9 mouse cellular contexts compared by ENCODE assay signal in the genomic region with DNA sequence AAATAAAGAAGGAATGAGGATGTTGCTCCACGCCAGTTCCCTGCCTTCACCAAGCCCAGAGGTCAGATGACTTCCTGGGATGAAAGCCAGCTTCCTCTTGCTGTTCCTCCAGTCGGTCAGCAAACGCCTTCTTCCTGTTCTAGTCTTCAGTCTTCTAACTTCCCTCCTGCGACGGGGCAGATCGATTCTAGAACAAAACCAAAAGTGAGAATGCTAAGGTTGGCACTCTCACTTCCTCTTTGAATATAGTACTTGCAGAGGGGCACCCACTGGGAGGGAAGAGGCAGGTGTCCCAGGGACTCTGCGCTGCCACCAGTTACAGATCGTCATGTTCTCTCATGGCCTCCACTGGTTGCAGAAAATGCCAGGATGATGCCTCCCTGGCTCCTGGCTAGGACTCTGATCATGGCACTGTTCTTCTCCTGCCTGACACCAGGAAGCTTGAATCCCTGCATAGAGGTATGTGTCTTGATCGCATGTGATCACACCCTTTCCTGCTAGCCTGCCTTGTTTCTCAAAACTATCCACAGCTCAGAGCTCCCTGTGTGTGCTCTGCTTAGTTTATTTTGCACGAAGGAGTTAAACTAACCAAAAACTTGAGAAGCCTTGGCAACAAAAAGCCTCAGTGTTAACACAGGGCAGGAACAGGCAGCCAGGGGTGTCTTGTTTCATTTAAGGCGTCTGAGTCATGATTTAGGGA. TPM values are rescaled to one million over a fixed set of nuclear protein-coding genes. Genes with fewer than 3 reads are reported as not detected.
DNase-seq lines count a peak whose midpoint lies in the region; ATAC-seq and TF ChIP-seq lines count a peak whose summit lies in the region.
"Had no signal": no experiment of that assay in that cellular context is flagged by ENCODE, and none has a peak within 500 bp of the region (broad histone marks: within the 10 kb centered on the region; RNA-seq: fewer than 3 reads in every experiment).

A gene (plus strand): TSS at position 122 of the 700 bp plus-strand sequence.

- no peaks in the 10 kb centered on the region for H3K9me3 ChIP-seq in midbrain, postnatal 0 days (ENCODE audit: low read length)
- H3K9me3 ChIP-seq: midbrain, embryonic 12.5 days had no signal

- no peak for TF ChIP-seq CTCF in left cerebral cortex, adult 2 months (IDR thresholded peaks at IDR 0.05)
- TF ChIP-seq CTCF in midbrain, postnatal 0 days (IDR thresholded peaks at IDR 0.05): no peak

- H3K36me3 ChIP-seq in splenic B cell, adult 2 months (ENCODE audit: control insufficient read depth, insufficient read depth, low read length, poor library complexity, severe bottlenecking): no peaks in the 10 kb centered on the region
- H3K36me3 ChIP-seq in midbrain, postnatal 0 days (ENCODE audit: insufficient read depth, low read length): no peaks in the 10 kb centered on the region
- H3K36me3 ChIP-seq: midbrain, embryonic 12.5 days had no signal

- intact Hi-C loops in left cerebral cortex, adult 2 months (cut with DNase I): no loop called here

- no peaks in the 10 kb centered on the region for H3K27me3 ChIP-seq in splenic B cell, adult 2 months (ENCODE audit: control insufficient read depth, insufficient read depth, low read length, poor library complexity, severe bottlenecking)
- H3K27me3 ChIP-seq in midbrain, postnatal 0 days (ENCODE audit: insufficient read depth, low read length): no peaks in the 10 kb centered on the region
- H3K27me3 ChIP-seq: midbrain, embryonic 12.5 days had no signal

- no peak for ATAC-seq in midbrain, postnatal 0 days (ENCODE audit: low FRiP score)

- DNase-seq in NIH3T3 (ENCODE audit: low read depth): peak; percentile 97
- peak; percentile 78 for DNase-seq in brain, adult 2 months (ENCODE audit: low read depth, low spot score)
- peak; percentile 6 to 29 for DNase-seq in frontal cortex, postnatal 36 days (ENCODE audit: low spot score in 2 of 2)
- DNase-seq in induced T-regulatory cell, adult 2 months (ENCODE audit: low read depth): peak; percentile 18
- peak; percentile 11 to 26 for DNase-seq in left cerebral cortex, adult 2 months (ENCODE audit: extremely low spot score in 1 of 2, low spot score in 2 of 2)
- peak; percentile 94 for DNase-seq in lung, postnatal 36 days
- peak; percentile 87 for DNase-seq in splenic B cell, adult 2 months (ENCODE audit: low read depth, low spot score)
- no peak for DNase-seq in midbrain, postnatal 0 days (ENCODE audit: low spot score)

- H3K4me1 ChIP-seq in midbrain, postnatal 0 days (ENCODE audit: insufficient read depth, low read length): no peaks in the 10 kb centered on the region
- H3K4me1 ChIP-seq: midbrain, embryonic 12.5 days had no signal

- H3K4me2 ChIP-seq in midbrain, postnatal 0 days (ENCODE audit: low read depth, low read length, poor library complexity, severe bottlenecking): no peak within 1 kb of the TSS
- H3K4me2 ChIP-seq: midbrain, embryonic 12.5 days had no signal

- peak within 1 kb of the TSS; percentile 41; the same call in 1 of the 2 replicates for H3K27ac ChIP-seq in left cerebral cortex, adult 2 months
- H3K27ac ChIP-seq in midbrain, postnatal 0 days (ENCODE audit: low read depth, low read length): no peak within 1 kb of the TSS
- H3K27ac ChIP-seq: midbrain, embryonic 12.5 days had no signal

- no peak within 1 kb of the TSS for H3K9ac ChIP-seq in midbrain, postnatal 0 days (replicated peaks; ENCODE audit: low read length, poor library complexity, severe bottlenecking)
- H3K9ac ChIP-seq: midbrain, embryonic 12.5 days had no signal

- H3K4me3 ChIP-seq in left cerebral cortex, adult 2 months: peak within 1 kb of the TSS; percentile 39
- H3K4me3 ChIP-seq in midbrain, postnatal 0 days (ENCODE audit: low read depth, low read length): no peak within 1 kb of the TSS
- H3K4me3 ChIP-seq: midbrain, embryonic 12.5 days had no signal

- WGBS in midbrain, postnatal 0 days: 77% methylated on average over 11 of the region's 11 CpGs

RNA-seq across cellular contexts. Expression of the gene that starts here (rescaled TPM):
- 1 to 10 TPM; 2.3 to 4.1 TPM for total RNA-seq in left cerebral cortex, adult 2 months (2021)
- 1.8 TPM in 2 replicates for total RNA-seq in midbrain, postnatal 0 days (2014; rRNA removed)
- 0.39 and 0.55 TPM in 2 replicates for polyA plus RNA-seq in midbrain, postnatal 0 days (2015; fragmentation: Nextera tagmentation; extraction: Ambion mirVana)
